Comparison of ENCODE assay signal across 10 mouse cellular contexts in genomic region chr6:143174906-143175656, GRCm38 (mm10). TPM values are rescaled to one million over a fixed set of nuclear protein-coding genes. Genes with fewer than 3 reads are reported as not detected.
DNase-seq lines count a peak whose midpoint lies in the region; ATAC-seq lines count a peak whose summit lies in the region.
"Had no signal": no experiment of that assay in that cellular context is flagged by ENCODE, and none has a peak within 500 bp of the region (broad histone marks: within the 10 kb centered on the region; RNA-seq: fewer than 3 reads in every experiment).

No protein-coding gene starts in this region.

- H3K4me1 ChIP-seq in intestine, embryonic 15.5 days (replicated peaks), result no peaks in the 10 kb centered on the region
- H3K4me1 ChIP-seq in liver, embryonic 11.5 days (replicated peaks; ENCODE audit: control insufficient read depth, insufficient read depth, low read length), result no peaks in the 10 kb centered on the region; the same call in 1 of the 2 replicates
- peaks cover 15% of the 10 kb centered on the region for H3K4me1 ChIP-seq in neural tube, embryonic 13.5 days (replicated peaks)

- 33% methylated on average over 3 of the region's 3 CpGs for WGBS in intestine, embryonic 15.5 days
- 41% methylated on average over 3 of the region's 3 CpGs for WGBS in liver, embryonic 11.5 days
- WGBS in neural tube, embryonic 13.5 days, result 44% methylated on average over 3 of the region's 3 CpGs

- no peak overlapping the region for H3K4me2 ChIP-seq in intestine, embryonic 15.5 days (replicated peaks)
- no peak overlapping the region for H3K4me2 ChIP-seq in liver, embryonic 11.5 days
- no peak overlapping the region for H3K4me2 ChIP-seq in neural tube, embryonic 13.5 days

- no peaks in the 10 kb centered on the region for H3K36me3 ChIP-seq in intestine, embryonic 15.5 days
- peaks cover 12% of the 10 kb centered on the region for H3K36me3 ChIP-seq in liver, embryonic 11.5 days (ENCODE audit: control insufficient read depth, insufficient read depth, low read length)
- H3K36me3 ChIP-seq in neural tube, embryonic 13.5 days, result peaks cover 25% of the 10 kb centered on the region

- no peak overlapping the region for H3K4me3 ChIP-seq in intestine, embryonic 15.5 days (replicated peaks)
- H3K4me3 ChIP-seq in liver, embryonic 11.5 days (ENCODE audit: low read depth, low read length), result no peak overlapping the region
- H3K4me3 ChIP-seq in neural tube, embryonic 13.5 days, result no peak overlapping the region
- H3K4me3 ChIP-seq: erythroblast, embryonic 14.5 days; myocyte had no signal

- H3K9me3 ChIP-seq in intestine, embryonic 15.5 days, result no peaks in the 10 kb centered on the region
- no peaks in the 10 kb centered on the region for H3K9me3 ChIP-seq in liver, embryonic 11.5 days (ENCODE audit: control insufficient read depth, low read length)
- no peaks in the 10 kb centered on the region for H3K9me3 ChIP-seq in neural tube, embryonic 13.5 days

- H3K27me3 ChIP-seq in intestine, embryonic 15.5 days (replicated peaks), result no peaks in the 10 kb centered on the region
- H3K27me3 ChIP-seq in liver, embryonic 11.5 days (replicated peaks; ENCODE audit: control insufficient read depth, insufficient read depth, low read length), result no peaks in the 10 kb centered on the region
- no peaks in the 10 kb centered on the region for H3K27me3 ChIP-seq in neural tube, embryonic 13.5 days

- DNase-seq in kidney, adult 18-20 months, result peak; percentile 61
- no peak for DNase-seq in kidney, adult 11 months
- peak; percentile 36 for DNase-seq in Muller cell, postnatal 12 days (ENCODE audit: inconsistent ontology term)
- peak; percentile 69 for DNase-seq in embryo, embryonic 10.5 days (ENCODE audit: low spot score)
- DNase-seq in liver, embryonic 11.5 days (ENCODE audit: low spot score), result no peak
- no peak for DNase-seq in urinary bladder, postnatal 4 days (ENCODE audit: low spot score in 2 of 2)

- no peak overlapping the region for H3K27ac ChIP-seq in intestine, embryonic 15.5 days
- H3K27ac ChIP-seq in liver, embryonic 11.5 days (ENCODE audit: low read depth, low read length), result no peak overlapping the region
- H3K27ac ChIP-seq in neural tube, embryonic 13.5 days (replicated peaks), result no peak overlapping the region

- ATAC-seq in intestine, embryonic 15.5 days, result peak; percentile 37; the same call in 1 of the 2 replicates
- ATAC-seq in liver, embryonic 11.5 days (replicated peaks; ENCODE audit: low FRiP score), result peak; percentile 13; the same call in 1 of the 2 replicates
- ATAC-seq in neural tube, embryonic 13.5 days (ENCODE audit: low read depth), result peak; percentile 30; the same call in 1 of the 2 replicates

- no peak overlapping the region for H3K9ac ChIP-seq in intestine, embryonic 15.5 days
- H3K9ac ChIP-seq in liver, embryonic 11.5 days (ENCODE audit: low read depth, low read length), result no peak overlapping the region
- H3K9ac ChIP-seq in neural tube, embryonic 13.5 days, result no peak overlapping the region

RNA-seq across cellular contexts. Expression of gene Etnk1, which starts 8.1 kb away (rescaled TPM):
- 17.9 and 18.6 TPM in 2 replicates for polyA plus RNA-seq in intestine, embryonic 15.5 days (2015; fragmentation: Nextera tagmentation; extraction: Ambion mirVana)
- polyA plus RNA-seq in liver, embryonic 11.5 days (2014; fragmentation: Nextera tagmentation; extraction: Ambion mirVana), result 20.0 and 23.6 TPM in 2 replicates
- polyA plus RNA-seq in neural tube, embryonic 13.5 days (2015; fragmentation: Nextera tagmentation; extraction: Ambion mirVana), result 35.4 and 37.0 TPM in 2 replicates

Comparison
In these comparisons a context has a peak if more than half of its experiments do, and no peak if none do; other contexts are left out.
1. DNase-seq: peak in kidney, adult 18-20 months (single experiment), Muller cell, postnatal 12 days (single experiment) and embryo, embryonic 10.5 days (single experiment); none in kidney, adult 11 months (single experiment), liver, embryonic 11.5 days (single experiment) and urinary bladder, postnatal 4 days (0 of 2).
2. Peak in every context shown above with its lines, with median percentiles within 50 percentile points of each other: ATAC-seq.